21 mouse cellular contexts compared by ENCODE assay signal in the genomic region with DNA sequence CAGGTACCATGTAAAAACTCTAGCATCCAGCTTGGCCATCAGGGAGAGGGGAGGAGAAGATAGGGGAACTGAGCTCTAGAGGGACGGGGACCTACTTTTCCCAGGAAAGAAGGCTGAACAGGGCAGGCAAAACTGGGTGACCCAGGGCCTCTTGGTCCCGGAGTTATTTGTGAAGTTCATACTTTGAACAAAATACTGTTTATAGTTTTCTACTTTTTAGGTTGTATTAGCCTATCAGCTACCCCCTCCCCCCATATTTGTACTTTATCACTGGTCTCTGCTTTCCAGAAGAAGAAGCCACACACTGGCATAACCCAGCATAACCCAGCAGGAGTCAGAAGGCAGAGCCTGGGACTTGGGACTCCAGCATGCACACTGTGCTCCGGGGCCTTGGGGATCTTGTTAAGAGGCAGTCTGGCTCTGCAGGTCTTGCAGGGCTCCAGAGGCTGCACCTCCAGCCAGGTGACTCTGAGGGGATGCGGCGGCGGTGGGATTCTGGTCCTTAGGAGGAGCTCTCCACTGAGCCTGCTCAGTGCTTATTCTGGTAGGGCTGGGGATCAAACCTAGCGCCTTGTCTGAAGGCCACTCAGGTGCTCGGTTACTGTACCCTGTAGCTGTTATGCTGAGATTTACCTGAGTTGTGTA. TPM values are rescaled to one million over a fixed set of nuclear protein-coding genes. Genes with fewer than 3 reads are reported as not detected.
DNase-seq lines count a peak whose midpoint lies in the region; ATAC-seq and TF ChIP-seq lines count a peak whose summit lies in the region.
"Had no signal": no experiment of that assay in that cellular context is flagged by ENCODE, and none has a peak within 500 bp of the region (broad histone marks: within the 10 kb centered on the region; RNA-seq: fewer than 3 reads in every experiment).

No protein-coding gene starts in this region.

- ATAC-seq in intestine, embryonic 14.5 days (replicated peaks; ENCODE audit: low FRiP score, low TSS enrichment, low read depth): no peak
- no peak for ATAC-seq in intestine, embryonic 16.5 days
- ATAC-seq in midbrain, embryonic 11.5 days (ENCODE audit: low FRiP score): no peak
- no peak for ATAC-seq in midbrain, embryonic 13.5 days
- ATAC-seq in granulocyte monocyte progenitor cell, adult 5-6 weeks (replicated peaks; ENCODE audit: poor library complexity, severe bottlenecking): no peak
- ATAC-seq: activated CD4-positive, CD25-positive, alpha-beta regulatory T cell, adult 4 months; forebrain, postnatal 0 days; Patski had no signal

- WGBS in intestine, embryonic 14.5 days: 89% methylated on average over 8 of the region's 8 CpGs
- 86% methylated on average over 8 of the region's 8 CpGs for WGBS in intestine, embryonic 16.5 days
- WGBS in midbrain, embryonic 11.5 days: 88% methylated on average over 8 of the region's 8 CpGs
- 89% methylated on average over 8 of the region's 8 CpGs for WGBS in midbrain, embryonic 13.5 days

- H3K27me3 ChIP-seq in intestine, embryonic 14.5 days (replicated peaks; ENCODE audit: control insufficient read depth, insufficient read depth, low read length): no peaks in the 10 kb centered on the region
- no peaks in the 10 kb centered on the region for H3K27me3 ChIP-seq in intestine, embryonic 16.5 days (replicated peaks; ENCODE audit: control insufficient read depth, insufficient read depth, low read length)
- H3K27me3 ChIP-seq in midbrain, embryonic 11.5 days (ENCODE audit: control insufficient read depth, insufficient read depth, low read length): no peaks in the 10 kb centered on the region
- H3K27me3 ChIP-seq in midbrain, embryonic 13.5 days: no peaks in the 10 kb centered on the region
- peaks cover 22% of the 10 kb centered on the region for H3K27me3 ChIP-seq in E14TG2a.4 (ENCODE audit: insufficient read depth, low read length)
- H3K27me3 ChIP-seq: embryonic facial prominence, embryonic 12.5 days; forebrain, embryonic 12.5 days; Patski had no signal

- intact Hi-C loops in gastrocnemius, adult 2 months (cut with DNase I): loop anchor here (5.0 kb wide), 1 partner anchor 44 kb away; no protein-coding TSS in a partner anchor
- intact Hi-C loops in gastrocnemius, postnatal 14 days (cut with DNase I; ENCODE audit: low total_unique reads): no loop called here

- H3K9me3 ChIP-seq in intestine, embryonic 14.5 days (ENCODE audit: control insufficient read depth, low read length): peaks cover 6% of the 10 kb centered on the region; the same call in 1 of the 2 replicates
- H3K9me3 ChIP-seq in intestine, embryonic 16.5 days (ENCODE audit: control insufficient read depth, low read length): peaks cover 4% of the 10 kb centered on the region; the same call in 1 of the 2 replicates
- peaks cover 2% of the 10 kb centered on the region; the same call in 1 of the 2 replicates for H3K9me3 ChIP-seq in midbrain, embryonic 11.5 days (ENCODE audit: control insufficient read depth, low read length)
- peaks cover 6% of the 10 kb centered on the region; the same call in 1 of the 2 replicates for H3K9me3 ChIP-seq in midbrain, embryonic 13.5 days
- peaks cover 3% of the 10 kb centered on the region; the same call in 1 of the 2 replicates for H3K9me3 ChIP-seq in E14TG2a.4 (ENCODE audit: low read length)

- no peak overlapping the region for H3K4me2 ChIP-seq in intestine, embryonic 14.5 days (ENCODE audit: low read length)
- H3K4me2 ChIP-seq in intestine, embryonic 16.5 days (ENCODE audit: low read depth, low read length): no peak overlapping the region
- H3K4me2 ChIP-seq in midbrain, embryonic 11.5 days: no peak overlapping the region
- no peak overlapping the region for H3K4me2 ChIP-seq in midbrain, embryonic 13.5 days (replicated peaks)
- H3K4me2 ChIP-seq: embryonic facial prominence, embryonic 12.5 days; forebrain, embryonic 12.5 days; hindbrain, embryonic 14.5 days had no signal

- no peak for TF ChIP-seq CTCF in gastrocnemius, adult 2 months (IDR thresholded peaks at IDR 0.05)
- no peak for TF ChIP-seq CTCF in E14TG2a.4 (conservative IDR thresholded peaks at IDR 0.05; ENCODE audit: low read length)

- no peak overlapping the region for H3K9ac ChIP-seq in intestine, embryonic 14.5 days (ENCODE audit: low read length)
- no peak overlapping the region for H3K9ac ChIP-seq in intestine, embryonic 16.5 days (ENCODE audit: low read depth, low read length)
- H3K9ac ChIP-seq in midbrain, embryonic 11.5 days (ENCODE audit: low read length): no peak overlapping the region
- H3K9ac ChIP-seq in midbrain, embryonic 13.5 days (replicated peaks): no peak overlapping the region
- H3K9ac ChIP-seq: embryonic facial prominence, embryonic 12.5 days; forebrain, embryonic 12.5 days; forebrain, postnatal 0 days; hindbrain, embryonic 14.5 days had no signal

- H3K36me3 ChIP-seq in intestine, embryonic 14.5 days (ENCODE audit: control insufficient read depth, insufficient read depth, low read length): no peaks in the 10 kb centered on the region
- H3K36me3 ChIP-seq in intestine, embryonic 16.5 days (ENCODE audit: control insufficient read depth, insufficient read depth, low read length): no peaks in the 10 kb centered on the region
- H3K36me3 ChIP-seq in midbrain, embryonic 11.5 days (ENCODE audit: control insufficient read depth, insufficient read depth, low read length): no peaks in the 10 kb centered on the region
- no peaks in the 10 kb centered on the region for H3K36me3 ChIP-seq in midbrain, embryonic 13.5 days
- no peaks in the 10 kb centered on the region for H3K36me3 ChIP-seq in E14TG2a.4 (ENCODE audit: insufficient read depth, low read length)
- H3K36me3 ChIP-seq: embryonic facial prominence, embryonic 12.5 days; forebrain, embryonic 12.5 days; hindbrain, embryonic 10.5 days had no signal

- no peak overlapping the region for H3K4me3 ChIP-seq in gastrocnemius, adult 2 months
- no peak overlapping the region for H3K4me3 ChIP-seq in intestine, embryonic 14.5 days (ENCODE audit: low read depth, low read length)
- H3K4me3 ChIP-seq in intestine, embryonic 16.5 days (ENCODE audit: low read length): no peak overlapping the region
- H3K4me3 ChIP-seq in midbrain, embryonic 11.5 days (ENCODE audit: low read depth, low read length): no peak overlapping the region
- H3K4me3 ChIP-seq in midbrain, embryonic 13.5 days (replicated peaks): no peak overlapping the region
- peak overlapping the region; percentile 48 for H3K4me3 ChIP-seq in E14TG2a.4 (replicated peaks; ENCODE audit: low read length)
- H3K4me3 ChIP-seq: embryonic facial prominence, embryonic 12.5 days; forebrain, embryonic 12.5 days; hindbrain, embryonic 10.5 days had no signal

- peak; percentile 14 for DNase-seq in gastrocnemius, adult 2 months
- no peak for DNase-seq in gastrocnemius, postnatal 14 days
- peak; percentile 50 for DNase-seq in intestine, embryonic 14.5 days (ENCODE audit: low spot score)
- peak; percentile 61 for DNase-seq in midbrain, embryonic 11.5 days (ENCODE audit: low spot score, missing footprints)
- DNase-seq: adrenal gland, postnatal 14 days; cerebellum, adult 11-12 months; cerebellum, adult 9-10 months; cerebellum, postnatal 25 days; forebrain, postnatal 0 days had no signal

- no peaks in the 10 kb centered on the region for H3K4me1 ChIP-seq in intestine, embryonic 14.5 days (replicated peaks; ENCODE audit: control insufficient read depth, insufficient read depth, low read length)
- peaks cover 13% of the 10 kb centered on the region for H3K4me1 ChIP-seq in intestine, embryonic 16.5 days (ENCODE audit: control insufficient read depth, insufficient read depth, low read length)
- no peaks in the 10 kb centered on the region for H3K4me1 ChIP-seq in midbrain, embryonic 11.5 days (ENCODE audit: control insufficient read depth, insufficient read depth, low read length)
- peaks cover 4% of the 10 kb centered on the region; the same call in 1 of the 2 replicates for H3K4me1 ChIP-seq in midbrain, embryonic 13.5 days (replicated peaks)
- peaks cover 10% of the 10 kb centered on the region for H3K4me1 ChIP-seq in E14TG2a.4 (replicated peaks; ENCODE audit: low read depth, low read length)
- H3K4me1 ChIP-seq: embryonic facial prominence, embryonic 12.5 days had no signal

- H3K27ac ChIP-seq in gastrocnemius, adult 2 months: no peak overlapping the region
- no peak overlapping the region for H3K27ac ChIP-seq in intestine, embryonic 14.5 days (ENCODE audit: low read depth)
- no peak overlapping the region for H3K27ac ChIP-seq in intestine, embryonic 16.5 days (ENCODE audit: low read length)
- no peak overlapping the region for H3K27ac ChIP-seq in midbrain, embryonic 11.5 days (ENCODE audit: low read depth, low read length)
- no peak overlapping the region for H3K27ac ChIP-seq in midbrain, embryonic 13.5 days
- H3K27ac ChIP-seq: embryonic facial prominence, embryonic 12.5 days; forebrain, embryonic 12.5 days; hindbrain, embryonic 10.5 days; hindbrain, embryonic 14.5 days had no signal

RNA-seq across cellular contexts. Expression of a gene that starts 25.0 kb away (rescaled TPM):
- 100 to 1,000 TPM in 1 of 2 experiments, 10 to 100 TPM in 1; 77.0 to 273 TPM for total RNA-seq in gastrocnemius, adult 2 months (2021)
- 100 to 1,000 TPM; 101 to 150 TPM for total RNA-seq in gastrocnemius, postnatal 14 days (2021)
- polyA plus RNA-seq in intestine, embryonic 14.5 days (2014; fragmentation: Nextera tagmentation; extraction: Ambion mirVana): 1.9 and 2.5 TPM in 2 replicates
- polyA plus RNA-seq in intestine, embryonic 16.5 days (2015; fragmentation: Nextera tagmentation; extraction: Ambion mirVana): 3.0 and 3.5 TPM in 2 replicates
- 0.47 and 0.49 TPM in 2 replicates for polyA plus RNA-seq in midbrain, embryonic 11.5 days (2014; fragmentation: Nextera tagmentation; extraction: Ambion mirVana)
- 0.93 TPM in 2 replicates for polyA plus RNA-seq in midbrain, embryonic 13.5 days (2015; fragmentation: Nextera tagmentation; extraction: Ambion mirVana)
- total RNA-seq in granulocyte monocyte progenitor cell, adult 5-6 weeks (2014; fragmentation: Nextera tagmentation): 13.1 TPM in 2 replicates
- total RNA-seq in granulocyte monocyte progenitor cell, adult 5-6 weeks (2017): 4.0 and 6.6 TPM in 2 replicates

RNA-seq across cellular contexts. Expression of a gene that starts 35.6 kb away (rescaled TPM):
- total RNA-seq in gastrocnemius, adult 2 months (2021): under 1 TPM in 1 of 2 experiments, not detected in 1; 0.22 TPM
- total RNA-seq in gastrocnemius, postnatal 14 days (2021): under 1 TPM; 0.07 to 0.08 TPM
- polyA plus RNA-seq in intestine, embryonic 14.5 days (2014; fragmentation: Nextera tagmentation; extraction: Ambion mirVana): 0.16 TPM in 1 of 2 replicates, not detected in the other
- 0.28 and 0.43 TPM in 2 replicates for polyA plus RNA-seq in intestine, embryonic 16.5 days (2015; fragmentation: Nextera tagmentation; extraction: Ambion mirVana)
- 0.04 and 0.07 TPM in 2 replicates for polyA plus RNA-seq in midbrain, embryonic 11.5 days (2014; fragmentation: Nextera tagmentation; extraction: Ambion mirVana)
- polyA plus RNA-seq in midbrain, embryonic 13.5 days (2015; fragmentation: Nextera tagmentation; extraction: Ambion mirVana): not detected in 2 replicates
- not detected in 2 replicates for total RNA-seq in granulocyte monocyte progenitor cell, adult 5-6 weeks (2014; fragmentation: Nextera tagmentation)
- total RNA-seq in granulocyte monocyte progenitor cell, adult 5-6 weeks (2017): not detected in 2 replicates
- total RNA-seq: adrenal gland, adult 18-20 months; adrenal gland, postnatal 14 days; heart, postnatal 25 days had no signal
- polyA plus RNA-seq: hindbrain, embryonic 14.5 days had no signal
